In the genomic region with DNA sequence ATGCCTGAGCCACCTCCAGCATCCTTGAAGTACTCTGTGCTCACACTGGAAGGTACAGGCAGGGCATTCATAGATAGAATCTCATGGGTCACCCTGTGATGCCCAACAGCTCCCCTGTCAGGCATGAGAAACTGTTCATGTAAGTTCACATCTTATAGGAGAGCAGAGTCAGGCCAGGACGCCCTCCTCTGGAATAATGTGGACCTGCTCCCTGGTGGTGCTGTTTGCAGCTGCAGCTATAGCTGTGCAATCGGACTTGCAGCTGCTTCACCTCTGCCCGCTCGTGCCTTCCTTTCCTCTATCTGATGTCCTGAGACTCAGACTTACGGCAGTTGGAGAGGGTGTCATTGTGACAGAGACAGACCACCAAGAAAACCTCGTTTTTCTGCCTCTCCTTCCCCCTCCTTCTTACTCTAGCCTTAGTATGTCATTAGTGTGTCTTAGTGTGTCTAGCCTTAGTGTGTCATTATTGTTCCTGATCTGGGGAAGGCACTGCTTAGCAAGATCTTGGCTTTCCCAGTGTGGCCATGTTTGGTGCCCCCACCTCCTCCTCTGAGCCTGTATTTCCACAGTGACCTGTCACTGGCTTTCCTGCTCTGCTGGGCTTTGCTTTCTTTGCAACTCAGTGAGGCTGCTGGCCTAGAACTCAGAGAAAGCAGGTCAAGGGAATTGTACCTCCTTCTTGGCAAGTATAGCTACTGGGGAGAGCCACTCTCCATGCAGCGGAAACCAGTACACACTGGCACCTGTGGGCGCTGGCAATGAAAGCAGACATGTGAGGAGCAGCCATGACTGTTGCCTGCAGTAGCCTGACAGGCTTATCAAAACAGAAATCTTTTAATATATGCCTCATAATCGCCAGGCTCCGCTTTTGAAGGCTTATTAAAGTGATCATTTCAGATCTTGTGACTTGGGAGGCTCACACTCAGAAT, we compare ENCODE assay signal across 12 mouse cellular contexts.
DNase-seq lines count a peak whose midpoint lies in the region; ATAC-seq and TF ChIP-seq lines count a peak whose summit lies in the region.
"Had no signal": no experiment of that assay in that cellular context is flagged by ENCODE, and none has a peak within 500 bp of the region (broad histone marks: within the 10 kb centered on the region; RNA-seq: fewer than 3 reads in every experiment).

No protein-coding gene starts in this region.

- no peak for TF ChIP-seq EP300 in liver, embryonic 14.5 days (IDR thresholded peaks at IDR 0.05; ENCODE audit: low read depth)

- TF ChIP-seq POLR2A in cerebellum, adult 2 months (IDR thresholded peaks at IDR 0.05; ENCODE audit: borderline replicate concordance, insufficient read depth, low read length): no peak

- H3K36me3 ChIP-seq in forebrain, embryonic 15.5 days: peaks cover 5% of the 10 kb centered on the region; the same call in 1 of the 2 replicates
- no peaks in the 10 kb centered on the region for H3K36me3 ChIP-seq in forebrain, embryonic 11.5 days (ENCODE audit: control insufficient read depth, insufficient read depth, low read length)
- no peaks in the 10 kb centered on the region for H3K36me3 ChIP-seq in liver, embryonic 14.5 days (replicated peaks; ENCODE audit: control insufficient read depth, insufficient read depth, low read depth)
- H3K36me3 ChIP-seq in liver, embryonic 12.5 days: peaks cover 30% of the 10 kb centered on the region

- H3K4me3 ChIP-seq in forebrain, embryonic 15.5 days: no peak overlapping the region
- H3K4me3 ChIP-seq in forebrain, embryonic 11.5 days (ENCODE audit: low read depth, low read length): no peak overlapping the region
- no peak overlapping the region for H3K4me3 ChIP-seq in liver, embryonic 14.5 days (ENCODE audit: insufficient read depth in 1 of 2, low read depth in 2 of 2, low read length in 2 of 2)
- H3K4me3 ChIP-seq in liver, embryonic 12.5 days: no peak overlapping the region
- H3K4me3 ChIP-seq in cerebellum, adult 2 months (replicated peaks; ENCODE audit: insufficient read depth, low read depth, low read length): no peak overlapping the region
- H3K4me3 ChIP-seq: erythroblast, embryonic 14.5 days; liver, embryonic 15.5 days; megakaryocyte, embryonic 14.5 days had no signal

- H3K9ac ChIP-seq in forebrain, embryonic 15.5 days (replicated peaks): no peak overlapping the region
- no peak overlapping the region for H3K9ac ChIP-seq in forebrain, embryonic 11.5 days (ENCODE audit: low read length)
- H3K9ac ChIP-seq in liver, embryonic 14.5 days (replicated peaks): no peak overlapping the region
- H3K9ac ChIP-seq in liver, embryonic 12.5 days: no peak overlapping the region
- H3K9ac ChIP-seq: liver, embryonic 15.5 days had no signal

- no peak for ATAC-seq in forebrain, embryonic 15.5 days (replicated peaks)
- ATAC-seq in forebrain, embryonic 11.5 days (replicated peaks; ENCODE audit: low FRiP score): no peak
- no peak for ATAC-seq in liver, embryonic 14.5 days (ENCODE audit: insufficient read depth)
- ATAC-seq in liver, embryonic 12.5 days: no peak

- intact Hi-C loops in heart, postnatal 10 days (cut with DNase I): no loop called here

- TF ChIP-seq CTCF in liver, embryonic 14.5 days (IDR thresholded peaks at IDR 0.05; ENCODE audit: low read depth): peak; percentile 21; the same call in 1 of the 2 replicates
- TF ChIP-seq CTCF in cerebellum, adult 2 months (IDR thresholded peaks at IDR 0.05; ENCODE audit: borderline replicate concordance, insufficient read depth, low read depth, low read length): peak; percentile 10; the same call in 1 of the 2 replicates

- 81% methylated on average over 10 of the region's 10 CpGs for WGBS in forebrain, embryonic 15.5 days
- WGBS in forebrain, embryonic 11.5 days: 89% methylated on average over 10 of the region's 10 CpGs
- WGBS in liver, embryonic 14.5 days (ENCODE audit: insufficient replicate concordance): 76% methylated on average over 10 of the region's 10 CpGs
- WGBS in liver, embryonic 12.5 days (ENCODE audit: insufficient replicate concordance): 74% methylated on average over 10 of the region's 10 CpGs
- 70% methylated on average over 10 of the region's 10 CpGs for WGBS in cerebellum, adult 2 months

- peak overlapping the region; percentile 54 for H3K27ac ChIP-seq in forebrain, embryonic 15.5 days (replicated peaks)
- H3K27ac ChIP-seq in forebrain, embryonic 11.5 days (ENCODE audit: low read depth, low read length): no peak overlapping the region
- no peak overlapping the region for H3K27ac ChIP-seq in liver, embryonic 14.5 days
- no peak overlapping the region for H3K27ac ChIP-seq in liver, embryonic 12.5 days
- no peak overlapping the region for H3K27ac ChIP-seq in cerebellum, adult 2 months (ENCODE audit: insufficient read depth, low read length)
- H3K27ac ChIP-seq: liver, embryonic 15.5 days had no signal

- peaks cover 10% of the 10 kb centered on the region; the same call in 1 of the 2 replicates for H3K4me1 ChIP-seq in forebrain, embryonic 15.5 days
- H3K4me1 ChIP-seq in forebrain, embryonic 11.5 days (replicated peaks; ENCODE audit: control insufficient read depth, insufficient read depth, low read length): no peaks in the 10 kb centered on the region
- no peaks in the 10 kb centered on the region; a peak in 1 of 4 replicates for H3K4me1 ChIP-seq in liver, embryonic 14.5 days (replicated peaks; ENCODE audit: control insufficient read depth in 2 of 2, insufficient read depth in 2 of 2, low read length in 1 of 2)
- H3K4me1 ChIP-seq in liver, embryonic 12.5 days: no peaks in the 10 kb centered on the region
- H3K4me1 ChIP-seq in cerebellum, adult 2 months (ENCODE audit: control insufficient read depth, insufficient read depth, low read length): peaks cover 32% of the 10 kb centered on the region
- H3K4me1 ChIP-seq: liver, embryonic 15.5 days had no signal

- DNase-seq in forebrain, embryonic 11.5 days (ENCODE audit: low spot score): no peak
- DNase-seq in liver, embryonic 14.5 days (ENCODE audit: low read depth in 3 of 3, low spot score in 3 of 3): no peak
- peak; percentile 61 to 78 for DNase-seq in cerebellum, adult 2 months
- peak; percentile 33 for DNase-seq in skeletal muscle tissue, adult 2 months (ENCODE audit: low read depth, low spot score)
- no peak for DNase-seq in heart, postnatal 10 days
- no peak for DNase-seq in spleen, postnatal 14 days (ENCODE audit: low spot score in 2 of 2)
- DNase-seq: kidney, adult 9 months had no signal

- H3K27me3 ChIP-seq in forebrain, embryonic 15.5 days: no peaks in the 10 kb centered on the region
- H3K27me3 ChIP-seq in forebrain, embryonic 11.5 days (ENCODE audit: control insufficient read depth, insufficient read depth, low read length): no peaks in the 10 kb centered on the region
- H3K27me3 ChIP-seq in liver, embryonic 14.5 days (ENCODE audit: control insufficient read depth, insufficient read depth, low read length): no peaks in the 10 kb centered on the region
- H3K27me3 ChIP-seq in liver, embryonic 12.5 days (replicated peaks): no peaks in the 10 kb centered on the region
- H3K27me3 ChIP-seq in cerebellum, adult 2 months (ENCODE audit: control insufficient read depth, insufficient read depth, low read length): no peaks in the 10 kb centered on the region
- H3K27me3 ChIP-seq: liver, embryonic 15.5 days had no signal

- H3K9me3 ChIP-seq in forebrain, embryonic 15.5 days: no peaks in the 10 kb centered on the region
- no peaks in the 10 kb centered on the region for H3K9me3 ChIP-seq in forebrain, embryonic 11.5 days (ENCODE audit: control insufficient read depth, low read length)
- no peaks in the 10 kb centered on the region for H3K9me3 ChIP-seq in liver, embryonic 14.5 days (ENCODE audit: control insufficient read depth, low read length)
- no peaks in the 10 kb centered on the region for H3K9me3 ChIP-seq in liver, embryonic 12.5 days (replicated peaks)
- H3K9me3 ChIP-seq: liver, embryonic 15.5 days; megakaryocyte, embryonic 14.5 days had no signal

- H3K4me2 ChIP-seq in forebrain, embryonic 15.5 days (replicated peaks): no peak overlapping the region
- H3K4me2 ChIP-seq in forebrain, embryonic 11.5 days (ENCODE audit: low read depth, low read length, severe bottlenecking): no peak overlapping the region
- no peak overlapping the region for H3K4me2 ChIP-seq in liver, embryonic 14.5 days (ENCODE audit: low read depth)
- no peak overlapping the region for H3K4me2 ChIP-seq in liver, embryonic 12.5 days
- H3K4me2 ChIP-seq: liver, embryonic 15.5 days had no signal

Comparison
In these comparisons a context has a peak if more than half of its experiments do, and no peak if none do; other contexts are left out.
1. DNase-seq: peak in cerebellum, adult 2 months (2 of 2) and skeletal muscle tissue, adult 2 months (single experiment); none in forebrain, embryonic 11.5 days (single experiment), liver, embryonic 14.5 days (0 of 3), heart, postnatal 10 days (0 of 2) and spleen, postnatal 14 days (0 of 2).